Mouse (Mus musculus) E14TG2a.4 (cell line): ENCODE measurements at regions not wholly inside any gene's neighbourhood (a gene's known extent, or its start where the extent isn't known, plus 50 kb on each side); places are given as distances from the start of the nearest gene placed in this dataset.

Experiments used
- H3K27me3 ChIP-seq: 2 replicates; pipeline ENCODE4 v1.6.1; 2014; ENCODE audit warnings: low read length, control low read depth; ENCODE audit not compliant: insufficient read depth
- H3K36me3 ChIP-seq: 2 replicates; pipeline ENCODE4 v1.6.1; 2014; ENCODE audit warnings: low read length, control low read depth; ENCODE audit not compliant: insufficient read depth
- H3K4me1 ChIP-seq: replicated peaks from 2 replicates; pipeline ENCODE4 v1.6.1; 2014; ENCODE audit warnings: low read depth, low read length, control low read depth
- H3K4me3 ChIP-seq: replicated peaks from 2 replicates; pipeline ENCODE4 v1.5.1; 2014; ENCODE audit warnings: mild to moderate bottlenecking, low read length
- H3K9me3 ChIP-seq: 2 replicates; pipeline ENCODE4 v1.6.1; 2014; ENCODE audit warnings: low read length, control low read depth
- CTCF ChIP-seq: conservative IDR thresholded peaks from 2 replicates; pipeline ENCODE4 v1.5.1; 2014; ENCODE audit warnings: low read length
- NANOG ChIP-seq: IDR thresholded peaks from 2 replicates; pipeline ENCODE4 v1.6.1; 2014; ENCODE audit warnings: borderline replicate concordance, low read length, mixed read lengths
- POU5F1 ChIP-seq: IDR thresholded peaks from 2 replicates; pipeline ENCODE4 v1.6.1; 2014; ENCODE audit warnings: low read length, borderline replicate concordance

- no peak overlapping the region for H3K4me3 ChIP-seq
- H3K4me1 ChIP-seq = peaks cover 12% of the 10 kb centered on the region
- no peaks in the 10 kb centered on the region for H3K36me3 ChIP-seq
- H3K9me3 ChIP-seq = no peaks in the 10 kb centered on the region
- TF ChIP-seq NANOG = no peak
- no peak for TF ChIP-seq CTCF
- no peak for TF ChIP-seq POU5F1
- peaks cover 9% of the 10 kb centered on the region; the same call in 1 of the 2 replicates for H3K27me3 ChIP-seq
These were observed 200.2 kb upstream of the Mkln1 start for GRCm38 (mm10) chr6:31198340-31198739.

GRCm38 (mm10) chr6:31200705-31201104 is 197.8 kb upstream of the Mkln1 start:
- Histone ChIP-seq H3K36me3 (no peaks in the 10 kb centered on the region), H3K9me3 (no peaks in the 10 kb centered on the region), H3K4me1 (peaks cover 10% of the 10 kb centered on the region), H3K4me3 (no peak overlapping the region), H3K27me3 (peaks cover 6% of the 10 kb centered on the region; the same call in 1 of the 2 replicates)
- TF ChIP-seq POU5F1 (no peak), NANOG (no peak), CTCF (no peak)

- Histone ChIP-seq H3K4me3 (no peak overlapping the region), H3K9me3 (no peaks in the 10 kb centered on the region), H3K27me3 (peaks cover 11% of the 10 kb centered on the region; the same call in 1 of the 2 replicates), H3K36me3 (no peaks in the 10 kb centered on the region), H3K4me1 (peaks cover 6% of the 10 kb centered on the region; the same call in 1 of the 2 replicates)
- TF ChIP-seq NANOG = no peak
- TF ChIP-seq CTCF = no peak
- TF ChIP-seq POU5F1 = no peak
These were observed 197.1 kb upstream of the Mkln1 start for GRCm38 (mm10) chr6:31201375-31201972.

- peaks cover 11% of the 10 kb centered on the region for H3K4me1 ChIP-seq
- TF ChIP-seq NANOG = no peak
- TF ChIP-seq CTCF = peak; percentile 28
- no peaks in the 10 kb centered on the region for H3K9me3 ChIP-seq
- H3K27me3 ChIP-seq = peaks cover 12% of the 10 kb centered on the region; the same call in 1 of the 2 replicates
- no peaks in the 10 kb centered on the region for H3K36me3 ChIP-seq
- H3K4me3 ChIP-seq = no peak overlapping the region
These were observed 195.9 kb upstream of the Mkln1 start for GRCm38 (mm10) chr6:31202594-31202993.

- peaks cover 4% of the 10 kb centered on the region; the same call in 1 of the 2 replicates for H3K4me1 ChIP-seq
- H3K27me3 ChIP-seq = peaks cover 6% of the 10 kb centered on the region; the same call in 1 of the 2 replicates
- H3K4me3 ChIP-seq = no peak overlapping the region
- no peaks in the 10 kb centered on the region for H3K9me3 ChIP-seq
- TF ChIP-seq CTCF (no peak), NANOG (no peak), POU5F1 (no peak)
- H3K36me3 ChIP-seq = no peaks in the 10 kb centered on the region
These were observed 194.1 kb upstream of the Mkln1 start for GRCm38 (mm10) chr6:31204434-31204833.

GRCm38 (mm10) chr6:31204839-31205238 is 193.7 kb upstream of the Mkln1 start:
- no peaks in the 10 kb centered on the region for H3K36me3 ChIP-seq
- TF ChIP-seq CTCF (no peak), POU5F1 (no peak), NANOG (no peak)
- H3K27me3 ChIP-seq = peaks cover 7% of the 10 kb centered on the region
- H3K9me3 ChIP-seq = no peaks in the 10 kb centered on the region
- peaks cover 4% of the 10 kb centered on the region; the same call in 1 of the 2 replicates for H3K4me1 ChIP-seq
- H3K4me3 ChIP-seq = no peak overlapping the region

- Histone ChIP-seq H3K36me3 (no peaks in the 10 kb centered on the region), H3K9me3 (no peaks in the 10 kb centered on the region), H3K4me1 (peaks cover 4% of the 10 kb centered on the region; the same call in 1 of the 2 replicates), H3K27me3 (peaks cover 12% of the 10 kb centered on the region), H3K4me3 (no peak overlapping the region)
- TF ChIP-seq CTCF (no peak), POU5F1 (no peak), NANOG (no peak)
These were observed 192.4 kb upstream of the Mkln1 start for GRCm38 (mm10) chr6:31206106-31206505.

GRCm38 (mm10) chr6:31207231-31207630 is 191.3 kb upstream of the Mkln1 start:
- Histone ChIP-seq H3K36me3 (no peaks in the 10 kb centered on the region), H3K4me1 (peaks cover 4% of the 10 kb centered on the region; the same call in 1 of the 2 replicates), H3K4me3 (no peak overlapping the region), H3K9me3 (no peaks in the 10 kb centered on the region), H3K27me3 (peaks cover 14% of the 10 kb centered on the region)
- TF ChIP-seq NANOG = no peak
- TF ChIP-seq CTCF = no peak
- no peak for TF ChIP-seq POU5F1

- peaks cover 4% of the 10 kb centered on the region; the same call in 1 of the 2 replicates for H3K4me1 ChIP-seq
- no peak overlapping the region for H3K4me3 ChIP-seq
- no peaks in the 10 kb centered on the region for H3K9me3 ChIP-seq
- H3K27me3 ChIP-seq = peaks cover 22% of the 10 kb centered on the region
- TF ChIP-seq CTCF (no peak), NANOG (no peak), POU5F1 (no peak)
- no peaks in the 10 kb centered on the region for H3K36me3 ChIP-seq
These were observed 190.3 kb upstream of the Mkln1 start for GRCm38 (mm10) chr6:31208224-31208623.
